Mouse (Mus musculus): Measurements from ENCODE around the gene Fem1a. TPM values are rescaled to one million over a fixed set of nuclear protein-coding genes. Genes with fewer than 3 reads are reported as not detected.

Gene Fem1a
- polyA plus RNA-seq, 1 experiment from 2014 or later = 10.7 TPM

MicroRNAs encoded within 50 kb of the gene (microRNA counts, 519-probe panel; counts per million panel counts)
- 582 counts per million, percentile 70 among the panel's probes with 10 or more counts for microRNA mmu-miR-7b

Small RNA genes within 50 kb of the gene (microRNA-seq; reads per million reads assigned to microRNA genes)
- 12.7 reads per million, percentile 25 among the genes with 10 or more reads in this experiment for gene Mir7b

Other genes starting within 250 kb of the Fem1a start
- 66.4 and 67.9 TPM in 2 replicates for gene Sh3gl1, start 220.2 kb upstream of the Fem1a start, polyA plus RNA-seq (2016; fragmentation: Nextera tagmentation; extraction: Ambion mirVana)
- gene Chaf1a, start 216.4 kb upstream of the Fem1a start, polyA plus RNA-seq (2016; fragmentation: Nextera tagmentation; extraction: Ambion mirVana) = 34.3 and 37.6 TPM in 2 replicates
- gene Ubxn6, start 181.8 kb upstream of the Fem1a start, polyA plus RNA-seq (2016; fragmentation: Nextera tagmentation; extraction: Ambion mirVana) = 15.8 and 17.9 TPM in 2 replicates
- 86.7 and 89.4 TPM in 2 replicates for gene Hdgfl2, start 177.2 kb upstream of the Fem1a start, polyA plus RNA-seq (2016; fragmentation: Nextera tagmentation; extraction: Ambion mirVana)
- gene Plin4, start 147.0 kb upstream of the Fem1a start, polyA plus RNA-seq (2016; fragmentation: Nextera tagmentation; extraction: Ambion mirVana) = 0.05 and 0.06 TPM in 2 replicates
- 0.25 and 0.38 TPM in 2 replicates for gene Plin5, start 139.2 kb upstream of the Fem1a start, polyA plus RNA-seq (2016; fragmentation: Nextera tagmentation; extraction: Ambion mirVana)
- gene Lrg1, start 134.8 kb upstream of the Fem1a start, polyA plus RNA-seq (2016; fragmentation: Nextera tagmentation; extraction: Ambion mirVana) = 0.27 and 0.48 TPM in 2 replicates
- gene Sema6b, start 116.5 kb upstream of the Fem1a start, polyA plus RNA-seq (2016; fragmentation: Nextera tagmentation; extraction: Ambion mirVana) = 1.5 and 1.7 TPM in 2 replicates
- 3.7 TPM in 2 replicates for gene Tnfaip8l1, start 94.3 kb upstream of the Fem1a start, polyA plus RNA-seq (2016; fragmentation: Nextera tagmentation; extraction: Ambion mirVana)
- 66.2 and 71.0 TPM in 2 replicates for gene Mydgf, start 72.9 kb upstream of the Fem1a start, polyA plus RNA-seq (2016; fragmentation: Nextera tagmentation; extraction: Ambion mirVana)
- 27.1 and 28.5 TPM in 2 replicates for gene Dpp9, start 37.9 kb upstream of the Fem1a start, polyA plus RNA-seq (2016; fragmentation: Nextera tagmentation; extraction: Ambion mirVana)
- gene Ticam1, start 20.0 kb downstream of the Fem1a start, polyA plus RNA-seq (2016; fragmentation: Nextera tagmentation; extraction: Ambion mirVana) = 3.8 and 4.1 TPM in 2 replicates
- 28.3 and 30.2 TPM in 2 replicates for gene Plin3, start 36.1 kb downstream of the Fem1a start, polyA plus RNA-seq (2016; fragmentation: Nextera tagmentation; extraction: Ambion mirVana)
- not detected in 2 replicates for gene Arrdc5, start 43.5 kb downstream of the Fem1a start, polyA plus RNA-seq (2016; fragmentation: Nextera tagmentation; extraction: Ambion mirVana)
- 153 and 154 TPM in 2 replicates for gene Uhrf1, start 46.5 kb downstream of the Fem1a start, polyA plus RNA-seq (2016; fragmentation: Nextera tagmentation; extraction: Ambion mirVana)
- 13.6 and 13.9 TPM in 2 replicates for gene Kdm4b, start 69.3 kb downstream of the Fem1a start, polyA plus RNA-seq (2016; fragmentation: Nextera tagmentation; extraction: Ambion mirVana)
- gene Ptprs, start 219.7 kb downstream of the Fem1a start, polyA plus RNA-seq (2016; fragmentation: Nextera tagmentation; extraction: Ambion mirVana) = 19.3 and 21.2 TPM in 2 replicates

Measured in liver, embryonic 12.5 days (tissue).